Mouse (Mus musculus): Measurements from ENCODE around the gene Pars2.

Gene Pars2

GRCm38 (mm10) chr4:106650833-106651527, at the start of gene Pars2:
Gene Pars2, plus strand, starts transcription at chr4:106651069.
- peak; percentile 94 for DNase-seq (ENCODE audit: low spot score)

GRCm38 (mm10) chr4:106606639-106607554, 44.0 kb upstream of the Pars2 start:
- no peak for DNase-seq (ENCODE audit: low spot score)

GRCm38 (mm10) chr4:106607905-106608304, 43.0 kb upstream of the Pars2 start:
- no peak for DNase-seq (ENCODE audit: low spot score)

GRCm38 (mm10) chr4:106613105-106613504, 37.8 kb upstream of the Pars2 start:
- DNase-seq (ENCODE audit: low spot score) = no peak

- peak; percentile 76 for DNase-seq (ENCODE audit: low spot score)
Measured at GRCm38 (mm10) chr4:106613560-106613959, 37.3 kb upstream of the Pars2 start.

- DNase-seq (ENCODE audit: low spot score) = peak; percentile 62
Measured at GRCm38 (mm10) chr4:106614180-106614797, 36.6 kb upstream of the Pars2 start.

- DNase-seq (ENCODE audit: low spot score) = no peak
Measured at GRCm38 (mm10) chr4:106614881-106615280, 36.0 kb upstream of the Pars2 start.

- no peak for DNase-seq (ENCODE audit: low spot score)
Measured at GRCm38 (mm10) chr4:106615637-106616036, 35.2 kb upstream of the Pars2 start.

- DNase-seq (ENCODE audit: low spot score) = no peak
Measured at GRCm38 (mm10) chr4:106617056-106617455, 33.8 kb upstream of the Pars2 start, which contains the start of gene Lexm. Gene Lexm, minus strand, starts transcription at chr4:106617241.

GRCm38 (mm10) chr4:106618898-106619297, 32.0 kb upstream of the Pars2 start:
- no peak for DNase-seq (ENCODE audit: low spot score)

- DNase-seq (ENCODE audit: low spot score) = no peak
Measured at GRCm38 (mm10) chr4:106621428-106621827, 29.4 kb upstream of the Pars2 start.

GRCm38 (mm10) chr4:106622030-106622493, 28.8 kb upstream of the Pars2 start, which contains the start of gene Ttc22:
Gene Ttc22, plus strand, starts transcription at chr4:106622432.
- DNase-seq (ENCODE audit: low spot score) = no peak

- no peak for DNase-seq (ENCODE audit: low spot score)
Measured at GRCm38 (mm10) chr4:106622712-106623111, 28.2 kb upstream of the Pars2 start.

GRCm38 (mm10) chr4:106624271-106624670, 26.6 kb upstream of the Pars2 start:
- no peak for DNase-seq (ENCODE audit: low spot score)

- DNase-seq (ENCODE audit: low spot score) = no peak
Measured at GRCm38 (mm10) chr4:106627809-106628208, 23.1 kb upstream of the Pars2 start.

- DNase-seq (ENCODE audit: low spot score) = no peak
Measured at GRCm38 (mm10) chr4:106628650-106629360, 22.1 kb upstream of the Pars2 start.

GRCm38 (mm10) chr4:106629374-106629773, 21.5 kb upstream of the Pars2 start:
- no peak for DNase-seq (ENCODE audit: low spot score)

- peak; percentile 58 for DNase-seq (ENCODE audit: low spot score)
Measured at GRCm38 (mm10) chr4:106630333-106631220, 20.3 kb upstream of the Pars2 start.

- DNase-seq (ENCODE audit: low spot score) = no peak
Measured at GRCm38 (mm10) chr4:106632313-106632712, 18.6 kb upstream of the Pars2 start.

GRCm38 (mm10) chr4:106633281-106634085, 17.4 kb upstream of the Pars2 start:
- DNase-seq (ENCODE audit: low spot score) = no peak
